Mouse (Mus musculus) C3H10T1/2 (cell line): ENCODE data around the gene Habp4. TPM values are rescaled to one million over a fixed set of nuclear protein-coding genes. Genes with fewer than 3 reads are reported as not detected.

ENCODE experiments used
- polyA plus RNA-seq, 2 experiments: library from polyadenylated mRNA; unstranded; fragments of >200 nt; fragmentation: generic; extraction: Trizol; gene quantifications; one replicate each; pipeline ENCODE4 v1.2.1; 2012; ENCODE audit warnings: missing spikeins in 2 of 2

The Habp4 gene
- polyA plus RNA-seq, result 10 to 100 TPM in 1 of 2 experiments, 1 to 10 TPM in 1; 6.8 to 21.2 TPM

DNA sequence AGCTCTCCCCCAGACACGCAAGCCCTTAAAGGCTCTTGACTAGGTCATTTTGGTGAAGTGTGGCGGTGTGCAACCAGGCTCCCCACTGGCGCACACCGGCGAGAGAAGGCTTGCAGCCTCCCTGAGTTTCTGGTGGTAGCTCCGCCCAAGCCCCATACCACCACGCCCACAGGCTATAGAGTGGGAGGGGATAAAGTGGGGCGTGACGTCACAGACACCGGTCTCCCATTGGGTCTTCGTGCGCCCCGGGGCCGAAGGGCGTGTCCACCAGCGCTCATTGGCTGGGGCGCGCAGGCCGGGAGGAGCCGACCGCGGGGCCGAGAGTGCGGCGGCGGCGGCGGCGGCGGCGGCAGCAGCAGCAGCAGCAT is at the start of gene Habp4:
Habp4 (plus strand) TSS at position 277 of the 368 bp plus-strand sequence.

DNA sequence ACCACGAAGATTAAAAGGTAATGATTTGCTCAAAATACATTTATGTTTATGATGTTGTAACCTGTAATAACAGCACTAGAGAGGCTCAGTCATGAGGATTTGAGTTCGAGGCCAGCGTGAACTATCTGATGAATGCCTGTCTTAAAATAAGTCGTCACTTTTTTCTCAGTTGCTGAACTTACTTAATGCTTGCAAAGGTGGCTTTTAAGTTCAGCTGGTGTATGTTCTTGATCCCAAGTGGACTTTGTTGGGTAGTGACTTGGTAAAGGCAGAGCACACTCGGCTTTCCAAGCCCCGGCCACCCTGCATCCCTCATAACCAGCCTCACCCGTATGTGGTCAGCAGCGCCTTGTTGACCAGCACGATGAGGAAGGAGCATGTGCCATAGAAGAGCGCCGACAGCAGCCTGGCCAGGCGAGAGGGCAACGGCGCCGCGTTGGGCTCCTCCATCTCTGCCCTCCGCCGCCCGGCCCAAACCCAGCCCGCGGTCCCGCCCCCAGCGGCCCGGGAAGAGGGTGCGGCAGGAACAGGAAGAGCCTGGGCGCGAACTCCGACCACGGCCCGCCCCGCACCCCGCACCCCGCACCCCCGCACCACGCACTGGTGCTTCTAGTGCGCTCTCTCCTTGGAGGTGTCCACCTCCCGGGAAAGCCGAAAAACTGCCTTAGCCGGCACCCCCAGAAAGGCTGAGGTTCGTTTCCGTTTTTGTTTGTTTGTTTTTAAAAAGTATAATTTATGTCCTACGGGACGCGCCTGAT is 32.6 kb upstream of the Habp4 start, which contains the start of gene Slc35d2:
Slc35d2 (minus strand) TSS at position 511 of the 758 bp plus-strand sequence.

DNA sequence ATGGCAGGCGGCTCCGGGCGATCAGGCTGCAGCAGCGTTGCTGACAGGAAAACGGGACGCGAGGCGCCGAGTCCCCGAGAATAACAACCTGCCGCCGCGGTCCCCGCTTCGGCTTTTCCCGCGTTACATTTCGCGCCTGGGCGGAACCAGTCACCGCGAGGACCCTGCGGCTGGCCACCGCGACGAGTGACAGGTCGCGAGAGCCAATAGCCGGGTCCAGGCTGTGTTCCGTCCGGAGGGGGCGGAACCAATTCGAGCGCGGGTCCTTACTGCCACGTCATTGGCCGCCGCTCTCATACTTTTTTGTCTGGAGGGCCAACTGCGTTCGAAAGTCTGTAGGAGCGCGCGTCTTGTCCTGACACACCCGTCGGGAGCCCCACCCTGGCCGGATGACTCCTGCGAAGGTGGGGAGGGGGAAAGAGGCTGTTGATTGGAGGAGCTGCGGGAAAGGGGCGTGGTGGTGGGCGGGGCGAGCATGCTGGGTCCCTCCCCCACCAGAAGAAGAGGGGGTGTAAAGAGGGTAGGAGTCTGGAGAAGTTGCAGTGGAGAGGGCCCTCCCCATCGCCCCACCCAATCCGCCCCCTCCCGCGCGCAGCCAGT is 8.4 kb upstream of the Habp4 start, which contains the start of gene Zfp367:
Zfp367 (minus strand) TSS at position 120 of the 600 bp plus-strand sequence.

Other genes with a start within 250 kb of the Habp4 start
- not detected for gene Hsd17b3, start 72.6 kb upstream of the Habp4 start, polyA plus RNA-seq
- 1 to 10 TPM in 1 of 2 experiments, under 1 TPM in 1; 0.35 to 2.6 TPM for gene Slc35d2, start 32.5 kb upstream of the Habp4 start, polyA plus RNA-seq
- 1 to 10 TPM in 1 of 2 experiments, under 1 TPM in 1; 0.51 to 1.2 TPM for gene Zfp367, start 8.6 kb upstream of the Habp4 start, polyA plus RNA-seq
- gene Cdc14b, start 113.5 kb downstream of the Habp4 start, polyA plus RNA-seq, result 1 to 10 TPM in 1 of 2 experiments, under 1 TPM in 1; 0.41 to 2.3 TPM
- gene Aaed1, start 150.9 kb downstream of the Habp4 start, polyA plus RNA-seq, result 1 to 10 TPM; 2.6 to 7.8 TPM
- gene Ctsl, start 209.1 kb downstream of the Habp4 start, polyA plus RNA-seq, result 100 to 1,000 TPM in 1 of 2 experiments, 10 to 100 TPM in 1; 82.2 to 177 TPM